Mouse (Mus musculus) heart, adult 9 months (tissue): Measurements from ENCODE around the gene Peg12.

Experiments used
- DNase-seq, 2 experiments: peaks; one replicate each; pipeline ENCODE4 v3.0.0; 2022; ENCODE audit warnings: low spot score in 2 of 2

The Peg12 gene

GRCm38 (mm10) chr7:62463878-62464755 lies at the start of gene Peg12:
Peg12 (minus strand) TSS chr7:62464510.
- DNase-seq, result peak; percentile 63

DNA sequence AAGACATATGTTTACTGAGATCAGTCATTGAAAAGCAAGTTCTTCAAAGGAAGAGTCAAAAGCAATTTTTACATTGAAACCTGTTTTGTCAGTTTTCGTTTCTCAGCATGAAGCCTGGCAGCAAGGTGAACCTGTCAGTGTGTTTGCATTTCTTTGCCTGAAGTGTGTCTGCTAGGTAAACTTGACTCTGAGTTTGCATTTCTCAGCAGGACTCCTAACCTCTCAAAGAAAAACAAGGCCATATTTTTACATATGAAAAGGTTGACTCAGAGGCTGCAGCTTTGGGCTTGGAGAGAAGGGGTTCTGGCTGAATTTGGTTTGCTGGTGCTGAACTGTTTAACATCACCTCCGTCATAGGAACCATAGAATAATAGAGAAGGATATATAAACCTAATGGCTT lies 21.8 kb upstream of the Peg12 start:
- no peak for DNase-seq

DNA sequence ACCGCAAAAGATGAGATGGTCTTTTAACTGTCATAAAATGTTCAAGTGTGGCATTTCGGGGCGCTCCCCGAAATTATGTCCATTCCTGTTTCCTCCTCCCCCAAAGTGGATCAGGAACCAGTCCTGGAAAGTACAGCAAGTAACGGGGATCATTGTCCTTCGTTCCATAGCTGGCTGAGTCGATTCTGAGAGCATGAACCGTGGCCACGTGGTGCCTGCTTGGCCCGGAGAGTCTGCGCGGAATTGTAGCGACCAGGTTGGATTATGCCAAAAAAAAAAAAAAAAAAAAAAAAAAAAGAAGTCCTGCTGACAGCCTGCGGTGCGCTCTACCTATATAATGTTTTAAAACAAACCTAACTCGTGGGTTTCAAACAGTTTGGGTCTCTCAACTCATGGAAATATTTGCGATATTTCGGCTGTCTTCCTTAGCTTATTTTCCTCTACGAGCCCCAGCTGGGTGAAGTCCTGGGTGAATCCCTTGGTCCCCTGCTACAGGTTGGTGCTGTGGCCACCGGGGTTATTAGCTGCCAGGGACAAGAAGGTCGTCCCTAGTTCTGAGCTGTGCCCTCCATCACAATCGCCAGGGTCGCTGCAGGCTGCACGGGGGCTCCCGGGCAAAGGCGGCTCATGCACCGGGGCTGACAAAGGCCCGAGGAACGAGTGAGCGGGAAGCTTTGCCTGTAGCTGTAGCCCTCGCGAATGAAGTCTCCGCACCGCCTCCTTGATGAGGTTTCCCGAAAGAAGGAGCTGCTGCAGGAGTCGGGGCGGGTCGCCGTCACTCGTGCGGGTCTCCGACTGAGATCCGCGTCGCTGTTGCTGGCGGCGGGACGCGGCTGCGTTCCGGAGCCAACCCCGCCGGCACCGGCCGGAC lies 1.1 kb downstream of the Peg12 start:
- peak; percentile 3 to 7 for DNase-seq

DNA sequence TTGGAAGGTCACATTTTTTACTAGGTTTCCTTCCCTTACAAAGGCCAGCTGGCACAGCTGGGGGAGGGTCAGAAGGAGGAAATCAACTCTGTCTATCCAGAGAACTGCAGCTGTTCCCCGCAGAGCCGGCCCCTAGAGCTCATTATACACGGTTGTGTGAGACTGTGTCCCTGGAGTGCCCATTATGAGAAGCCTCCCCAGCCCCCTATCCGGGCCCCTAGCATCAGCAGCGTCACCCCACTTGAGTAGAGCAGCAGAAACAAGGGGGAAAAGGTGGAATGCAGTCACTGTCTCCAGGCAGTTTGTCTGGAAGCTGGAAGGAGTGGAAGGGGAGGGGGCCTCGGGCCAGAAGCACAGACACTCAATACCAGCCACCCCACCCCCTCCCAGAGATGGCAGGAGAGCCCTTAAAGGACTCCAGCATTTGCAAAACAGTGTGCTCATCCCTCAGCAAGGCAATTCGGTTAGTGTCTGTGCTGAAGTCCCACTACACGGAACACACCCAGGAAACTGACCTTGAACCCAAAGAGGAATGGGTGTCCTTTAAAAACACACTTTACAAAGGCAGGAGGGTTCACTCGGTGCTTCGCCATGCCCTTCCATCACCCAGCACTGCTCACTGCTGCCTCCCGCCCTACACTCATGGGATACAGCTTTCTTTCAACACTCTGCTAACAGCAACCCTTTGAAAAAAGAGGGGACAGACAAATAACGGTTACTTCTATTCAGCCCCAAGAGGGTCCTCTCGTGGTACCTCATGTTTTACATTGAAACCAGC lies 1.9 kb downstream of the Peg12 start:
- no peak for DNase-seq

DNA sequence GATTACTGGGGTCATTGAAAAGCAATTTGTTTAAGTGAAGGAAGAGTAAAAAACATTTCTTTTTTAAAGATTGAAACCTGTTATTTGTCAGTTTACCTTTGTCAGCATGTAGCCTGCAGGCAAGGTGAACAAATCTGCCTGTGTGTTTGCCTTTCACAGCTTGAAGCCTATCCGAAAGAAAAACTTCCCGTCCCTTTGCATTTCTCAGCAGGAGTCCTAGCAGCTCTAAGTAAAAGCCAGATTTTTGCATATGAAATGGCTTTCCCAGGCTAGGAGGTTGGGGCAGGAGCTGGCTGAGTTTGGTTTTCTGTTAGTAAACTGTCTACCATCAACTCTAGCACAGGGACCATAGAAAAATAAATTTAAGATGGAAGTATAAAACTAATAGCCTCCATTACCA lies 12.0 kb downstream of the Peg12 start:
- no peak for DNase-seq

DNA sequence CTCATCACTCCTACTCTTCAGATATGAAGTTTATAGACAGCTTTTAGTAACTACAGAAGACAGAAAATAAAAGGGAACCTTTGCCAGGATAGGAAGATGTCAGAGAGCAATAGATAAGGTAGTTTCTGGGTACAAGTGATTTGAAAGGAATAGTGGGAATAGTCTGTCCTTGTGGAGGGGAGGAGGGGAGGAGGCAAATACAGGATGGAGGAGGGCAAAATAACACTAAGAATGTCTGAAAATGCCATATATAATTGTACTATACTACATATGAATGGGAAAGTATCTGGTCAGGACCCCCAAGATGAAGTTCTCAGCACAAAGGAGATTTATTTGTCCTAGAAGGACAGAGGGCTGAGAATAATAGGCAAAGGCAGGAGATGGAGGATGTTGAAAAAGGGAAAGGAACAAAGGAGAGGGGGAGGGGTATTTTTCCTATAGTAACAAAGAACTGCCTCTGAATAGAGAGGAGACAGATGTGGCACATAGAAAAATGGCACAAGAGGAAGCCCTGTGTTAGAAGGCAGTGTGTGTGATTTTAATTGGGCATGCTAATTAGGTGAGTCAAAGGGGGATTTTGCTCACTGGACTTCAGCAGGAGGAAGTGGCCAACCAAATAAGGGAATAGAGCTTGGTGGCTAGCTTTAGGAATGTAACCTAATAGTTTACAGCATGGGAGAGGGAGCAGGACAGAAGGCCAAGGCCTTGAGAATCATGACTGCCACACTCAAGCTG lies 18.7 kb downstream of the Peg12 start:
- no peak for DNase-seq

DNA sequence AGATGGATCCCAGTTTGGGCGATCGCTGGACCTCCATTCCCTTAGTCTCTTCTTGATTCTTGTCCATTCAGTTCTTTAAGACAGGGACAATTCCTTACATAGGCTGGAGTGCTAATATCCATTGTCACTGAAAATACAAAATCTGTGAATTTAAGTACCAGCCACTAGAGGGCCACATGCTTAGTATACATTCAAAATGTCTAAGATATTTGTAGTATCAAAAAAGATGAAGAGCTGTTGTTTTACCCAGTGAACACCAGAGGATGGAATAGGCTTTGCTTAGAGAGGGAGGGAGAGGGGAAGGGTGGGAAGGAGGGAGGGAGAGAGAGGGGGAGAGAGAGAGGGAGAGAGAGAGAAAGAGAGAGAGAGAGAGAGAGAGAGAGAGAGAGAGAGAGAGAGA lies 27.9 kb downstream of the Peg12 start:
- no peak for DNase-seq

DNA sequence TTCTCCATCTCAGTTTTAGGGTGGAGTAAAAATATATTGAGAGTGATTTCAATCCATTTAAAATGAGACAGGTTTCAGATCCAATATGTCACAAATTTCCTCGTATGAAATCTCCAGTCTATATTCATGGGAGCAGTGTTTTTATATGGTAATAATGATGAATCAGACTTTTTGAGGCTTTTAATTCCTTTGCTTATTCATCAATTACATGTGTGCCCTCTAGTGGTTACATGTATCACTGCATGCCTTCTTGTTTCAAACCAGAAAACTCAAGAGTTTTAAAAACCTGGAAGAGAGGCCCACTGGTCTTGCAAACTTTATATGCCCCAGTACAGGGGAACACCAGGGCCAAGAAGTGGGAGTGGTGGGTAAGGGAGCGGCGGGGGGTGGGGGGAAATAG lies 31.1 kb downstream of the Peg12 start:
- no peak for DNase-seq

GRCm38 (mm10) chr7:62428337-62428736 lies 36.0 kb downstream of the Peg12 start:
- DNase-seq, result no peak

DNA sequence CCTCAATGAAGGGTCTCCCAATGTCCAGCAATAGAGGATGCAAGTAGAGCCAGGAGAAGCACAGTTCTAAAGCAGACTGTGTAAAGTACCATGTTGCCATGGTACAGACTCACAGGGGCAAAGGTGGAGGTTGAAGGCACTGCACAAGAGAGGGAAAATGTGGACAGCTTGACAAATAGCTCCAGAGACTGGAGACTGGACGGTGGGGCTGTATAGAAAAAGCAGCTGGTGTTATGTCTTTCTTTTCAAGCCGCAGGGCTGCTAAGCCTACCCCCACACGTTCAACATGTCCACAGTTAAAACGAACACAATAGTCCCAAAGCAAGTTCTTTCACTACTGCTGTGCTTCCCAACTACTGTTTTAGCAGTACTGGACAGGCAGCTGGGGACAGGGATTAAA lies 41.1 kb downstream of the Peg12 start:
- DNase-seq, result no peak

DNA sequence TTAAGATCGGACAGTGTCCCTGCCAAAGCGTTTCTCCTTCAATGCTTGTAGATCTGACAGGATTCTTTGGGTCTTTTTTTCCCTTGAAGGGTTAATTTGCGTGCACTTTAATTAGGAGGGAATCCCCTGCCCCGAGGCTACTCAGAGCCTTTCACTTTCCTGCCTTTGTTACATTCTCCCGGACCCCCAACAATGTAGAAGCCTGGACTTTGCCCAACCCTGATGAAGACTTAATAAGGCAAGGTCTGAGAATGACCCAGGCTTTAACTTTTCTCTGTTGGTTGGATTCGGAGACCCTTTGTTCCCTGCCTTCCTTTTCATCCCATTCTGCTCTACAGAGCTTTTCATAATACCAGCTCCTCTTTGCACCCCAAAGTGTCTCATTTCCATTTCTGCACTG lies 43.7 kb downstream of the Peg12 start:
- DNase-seq, result no peak

GRCm38 (mm10) chr7:62419493-62420360 lies 44.6 kb downstream of the Peg12 start, which contains the start of gene Mkrn3:
Mkrn3 (minus strand) TSS chr7:62420139.
- peak; percentile 46 to 76 for DNase-seq

- DNase-seq, result no peak
Measured at GRCm38 (mm10) chr7:62419105-62419492, 45.2 kb downstream of the Peg12 start.

DNA sequence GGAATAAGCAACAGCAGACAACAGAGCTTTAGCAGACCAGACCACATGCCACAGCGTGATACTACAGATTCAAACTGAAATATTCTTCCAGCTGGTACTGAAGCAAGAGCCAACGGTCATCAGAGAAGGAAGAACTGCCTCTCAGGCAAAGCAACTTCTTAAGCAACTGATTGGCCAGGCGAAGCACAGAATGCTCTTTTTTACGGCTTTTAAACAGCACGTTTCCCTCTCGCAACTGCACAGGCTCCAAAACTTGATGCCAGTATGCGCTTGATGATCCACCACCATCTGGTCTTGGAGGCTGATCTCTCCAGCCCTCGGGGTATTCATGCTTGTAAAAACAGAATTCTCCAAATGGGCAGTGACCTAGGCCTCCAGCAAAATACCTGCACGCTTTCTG lies 46.0 kb downstream of the Peg12 start:
- DNase-seq, result no peak

DNA sequence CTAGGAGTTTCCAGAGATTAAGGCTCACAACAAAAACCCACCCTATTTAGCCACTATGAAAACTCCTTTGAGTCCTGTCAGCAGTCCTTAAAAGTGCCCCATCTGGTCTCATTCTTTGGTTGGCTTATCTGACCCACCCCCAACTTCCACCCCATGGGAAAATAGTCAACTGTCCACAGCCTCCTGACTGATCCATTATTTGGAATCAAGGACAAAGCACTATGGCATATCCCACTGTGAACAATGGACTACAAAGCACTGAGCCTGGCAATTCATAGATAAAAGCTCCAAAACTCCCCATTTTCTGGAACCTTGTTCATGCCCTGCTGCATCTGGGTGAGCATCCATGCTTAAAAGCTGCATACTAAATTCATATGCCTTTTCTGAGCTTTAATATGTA lies 48.1 kb downstream of the Peg12 start:
- DNase-seq, result no peak

GRCm38 (mm10) chr7:62415222-62415621 lies 49.1 kb downstream of the Peg12 start:
- no peak for DNase-seq
